Mouse (Mus musculus) lung, embryonic 14.5 days (tissue): ENCODE results near the gene Adora2b. TPM values are rescaled to one million over a fixed set of nuclear protein-coding genes. Genes with fewer than 3 reads are reported as not detected.

ENCODE experiments used
- ATAC-seq: fragments of 200-750 bp; cut with Nextera tagmentation; 2 replicates; pipeline ENCODE4 v1.8.0; 2017; ENCODE audit warnings: mild to moderate bottlenecking, moderate TSS enrichment, moderate library complexity; ENCODE audit not compliant: insufficient read depth
- DNase-seq: peaks from one replicate; pipeline ENCODE4 v3.0.0-alpha.2; 2015
- H3K27ac ChIP-seq: fragments of 300-500 bp; sonication (generic); 2 replicates; pipeline ENCODE4 v1.5.1; 2014; ENCODE audit warnings: low read depth, mild to moderate bottlenecking, moderate library complexity
- H3K27me3 ChIP-seq: fragments of 300-500 bp; sonication (generic); 2 replicates; pipeline ENCODE4 v1.6.1; 2014; ENCODE audit warnings: low read length, control low read depth; ENCODE audit not compliant: insufficient read depth
- H3K36me3 ChIP-seq: fragments of 300-500 bp; sonication (generic); 2 replicates; pipeline ENCODE4 v1.6.1; 2014; ENCODE audit warnings: control low read depth; ENCODE audit not compliant: insufficient read depth
- H3K4me1 ChIP-seq: fragments of 300-500 bp; sonication (generic); 2 replicates; pipeline ENCODE4 v1.6.1; 2014; ENCODE audit warnings: antibody characterized with exemption, control low read depth; ENCODE audit not compliant: insufficient read depth
- H3K4me2 ChIP-seq: fragments of 300-500 bp; sonication (generic); 2 replicates; pipeline ENCODE4 v1.6.1; 2014; ENCODE audit warnings: mild to moderate bottlenecking
- H3K4me3 ChIP-seq: fragments of 300-500 bp; sonication (generic); 2 replicates; pipeline ENCODE4 v1.5.1; 2014; ENCODE audit warnings: low read depth, low read length
- H3K9ac ChIP-seq: fragments of 300-500 bp; sonication (generic); 2 replicates; pipeline ENCODE4 v1.6.1; 2014
- H3K9me3 ChIP-seq: fragments of 300-500 bp; sonication (generic); 2 replicates; pipeline ENCODE4 v1.6.1; 2016; ENCODE audit warnings: low read depth, low read length, control low read depth
- CTCF ChIP-seq: IDR thresholded peaks from 2 replicates; pipeline ENCODE4 v1.5.1; 2016; ENCODE audit warnings: antibody characterized with exemption, low read depth
- WGBS: fragments of 180-500 bp; shearing (Covaris S2); extraction: QIAGEN DNeasy Blood & Tissue Kit; methylation state at CpG from one replicate; pipeline ENCODE4 v1.1.7; 2014; 5-methylcytosine and 5-hydroxymethylcytosine counted together
- polyA plus RNA-seq: library from polyadenylated mRNA; unstranded; fragments of >200 nt; fragmentation: Nextera tagmentation; extraction: Ambion mirVana; gene quantifications from 2 replicates; pipeline ENCODE4 v1.2.1, GENCODE M21; 2014

The Adora2b gene
- polyA plus RNA-seq, 1 experiment from 2014 or later: 2.0 TPM

- WGBS: 46% methylated on average over 7 of the region's 7 CpGs
- peak; percentile 31 for ATAC-seq
- no peaks in the 10 kb centered on the region for H3K36me3 ChIP-seq
Measured at GRCm38 (mm10) chr11:62263599-62263998, 14.8 kb downstream of the Adora2b start.

GRCm38 (mm10) chr11:62264018-62264417 is 15.2 kb downstream of the Adora2b start:
- no peaks in the 10 kb centered on the region for H3K9me3 ChIP-seq
- H3K27ac ChIP-seq: no peak overlapping the region
- no peak for TF ChIP-seq CTCF
- no peaks in the 10 kb centered on the region for H3K27me3 ChIP-seq
- no peak for DNase-seq
- 43% methylated on average over 7 of the region's 7 CpGs for WGBS
- ATAC-seq: no peak
- H3K4me1 ChIP-seq: no peaks in the 10 kb centered on the region
- H3K36me3 ChIP-seq: no peaks in the 10 kb centered on the region
- no peak overlapping the region for H3K4me3 ChIP-seq
- no peak overlapping the region for H3K9ac ChIP-seq
- H3K4me2 ChIP-seq: no peak overlapping the region

More at GRCm38 (mm10) chr11:62263599-62263998, 14.8 kb downstream of the Adora2b start:
- TF ChIP-seq CTCF: no peak
- Histone ChIP-seq H3K9ac (no peak overlapping the region), H3K4me1 (no peaks in the 10 kb centered on the region), H3K9me3 (no peaks in the 10 kb centered on the region), H3K27me3 (no peaks in the 10 kb centered on the region), H3K4me3 (no peak overlapping the region), H3K27ac (no peak overlapping the region), H3K4me2 (no peak overlapping the region)
- DNase-seq: peak; percentile 50

GRCm38 (mm10) chr11:62265642-62266041 is 16.9 kb downstream of the Adora2b start:
- H3K36me3 ChIP-seq: no peaks in the 10 kb centered on the region
- no peaks in the 10 kb centered on the region for H3K9me3 ChIP-seq
- no peak overlapping the region for H3K9ac ChIP-seq
- WGBS: 77% methylated on average over 7 of the region's 7 CpGs
- no peaks in the 10 kb centered on the region for H3K27me3 ChIP-seq
- no peak overlapping the region for H3K27ac ChIP-seq
- H3K4me3 ChIP-seq: no peak overlapping the region
- H3K4me1 ChIP-seq: no peaks in the 10 kb centered on the region
- DNase-seq (no peak), ATAC-seq (no peak)
- no peak overlapping the region for H3K4me2 ChIP-seq
- no peak for TF ChIP-seq CTCF

GRCm38 (mm10) chr11:62266466-62267214 is 17.9 kb downstream of the Adora2b start:
- 51% methylated on average over 17 of the region's 17 CpGs for WGBS
- Histone ChIP-seq H3K27ac (no peak overlapping the region), H3K27me3 (no peaks in the 10 kb centered on the region), H3K4me2 (no peak overlapping the region), H3K9me3 (no peaks in the 10 kb centered on the region), H3K36me3 (no peaks in the 10 kb centered on the region), H3K4me3 (no peak overlapping the region), H3K9ac (no peak overlapping the region), H3K4me1 (no peaks in the 10 kb centered on the region)
- no peak for ATAC-seq
- TF ChIP-seq CTCF: no peak
- DNase-seq: no peak

GRCm38 (mm10) chr11:62268381-62268780 is 19.6 kb downstream of the Adora2b start:
- H3K4me1 ChIP-seq: no peaks in the 10 kb centered on the region
- DNase-seq (no peak), ATAC-seq (no peak)
- no peak overlapping the region for H3K27ac ChIP-seq
- H3K9ac ChIP-seq: no peak overlapping the region
- H3K9me3 ChIP-seq: no peaks in the 10 kb centered on the region
- no peaks in the 10 kb centered on the region for H3K27me3 ChIP-seq
- no peak overlapping the region for H3K4me2 ChIP-seq
- no peak overlapping the region for H3K4me3 ChIP-seq
- 59% methylated on average over 8 of the region's 8 CpGs for WGBS
- H3K36me3 ChIP-seq: no peaks in the 10 kb centered on the region
- TF ChIP-seq CTCF: no peak

- DNase-seq: no peak
- Histone ChIP-seq H3K4me3 (no peak overlapping the region), H3K36me3 (no peaks in the 10 kb centered on the region), H3K4me1 (no peaks in the 10 kb centered on the region), H3K27ac (no peak overlapping the region), H3K27me3 (no peaks in the 10 kb centered on the region), H3K9me3 (no peaks in the 10 kb centered on the region), H3K4me2 (no peak overlapping the region), H3K9ac (no peak overlapping the region)
- WGBS: 54% methylated on average over 12 of the region's 12 CpGs
- ATAC-seq: no peak
- no peak for TF ChIP-seq CTCF
Measured at GRCm38 (mm10) chr11:62269097-62269496, 20.3 kb downstream of the Adora2b start.

- Histone ChIP-seq H3K27ac (no peak overlapping the region), H3K4me3 (no peak overlapping the region), H3K9me3 (no peaks in the 10 kb centered on the region), H3K4me1 (no peaks in the 10 kb centered on the region), H3K36me3 (no peaks in the 10 kb centered on the region), H3K4me2 (no peak overlapping the region), H3K27me3 (no peaks in the 10 kb centered on the region), H3K9ac (no peak overlapping the region)
- 41% methylated on average over 5 of the region's 5 CpGs for WGBS
- ATAC-seq (no peak), DNase-seq (peak; percentile 34)
- TF ChIP-seq CTCF: no peak
Measured at GRCm38 (mm10) chr11:62270851-62271250, 22.1 kb downstream of the Adora2b start.
